Mouse (Mus musculus) liver, adult 2 months (tissue): ENCODE measurements around the gene Ifitm10.

ENCODE experiments used
- CTCF ChIP-seq: fragments of 200-500 bp; IDR thresholded peaks from 2 replicates; pipeline ENCODE4 v1.5.1; 2011; ENCODE audit warnings: low read depth, low read length, control low read depth
- POLR2A ChIP-seq: fragments of 200-500 bp; IDR thresholded peaks from 2 replicates; pipeline ENCODE4 v1.6.1; 2011; ENCODE audit warnings: low read length, control low read depth; ENCODE audit not compliant: insufficient read depth; ENCODE audit errors: extremely low read depth

GRCm38 (mm10) chr7:142391108-142391507, 17.6 kb upstream of the Ifitm10 start:
- no peak for TF ChIP-seq CTCF
- TF ChIP-seq POLR2A, result no peak
